Mouse (Mus musculus): ENCODE results near the gene Ptprg.

Ptprg gene

GRCm38 (mm10) chr14:11564456-11564855 lies 11.1 kb downstream of the Ptprg start:
- no peak for DNase-seq (ENCODE audit: low read depth, low spot score)

- no peak for DNase-seq (ENCODE audit: low read depth, low spot score)
Observed at GRCm38 (mm10) chr14:11565283-11565682, 12.0 kb downstream of the Ptprg start.

GRCm38 (mm10) chr14:11569734-11570133 lies 16.4 kb downstream of the Ptprg start:
- no peak for DNase-seq (ENCODE audit: low read depth, low spot score)

GRCm38 (mm10) chr14:11571766-11572394 lies 18.5 kb downstream of the Ptprg start:
- DNase-seq (ENCODE audit: low read depth, low spot score): no peak

- DNase-seq (ENCODE audit: low read depth, low spot score): no peak
Observed at GRCm38 (mm10) chr14:11572395-11572784, 19.1 kb downstream of the Ptprg start.

- no peak for DNase-seq (ENCODE audit: low read depth, low spot score)
Observed at GRCm38 (mm10) chr14:11573710-11574109, 20.4 kb downstream of the Ptprg start.

GRCm38 (mm10) chr14:11577276-11577909 lies 24.1 kb downstream of the Ptprg start:
- DNase-seq (ENCODE audit: low read depth, low spot score): no peak

- no peak for DNase-seq (ENCODE audit: low read depth, low spot score)
Observed at GRCm38 (mm10) chr14:11577910-11578309, 24.6 kb downstream of the Ptprg start.

GRCm38 (mm10) chr14:11578492-11578967 lies 25.2 kb downstream of the Ptprg start:
- DNase-seq (ENCODE audit: low read depth, low spot score): no peak

- no peak for DNase-seq (ENCODE audit: low read depth, low spot score)
Observed at GRCm38 (mm10) chr14:11579950-11580349, 26.6 kb downstream of the Ptprg start.

- DNase-seq (ENCODE audit: low read depth, low spot score): no peak
Observed at GRCm38 (mm10) chr14:11584263-11584662, 30.9 kb downstream of the Ptprg start.

GRCm38 (mm10) chr14:11584929-11585633 lies 31.7 kb downstream of the Ptprg start:
- DNase-seq (ENCODE audit: low read depth, low spot score): no peak

- DNase-seq (ENCODE audit: low read depth, low spot score): no peak
Observed at GRCm38 (mm10) chr14:11590387-11590786, 37.1 kb downstream of the Ptprg start.

- DNase-seq (ENCODE audit: low read depth, low spot score): no peak
Observed at GRCm38 (mm10) chr14:11592650-11593049, 39.3 kb downstream of the Ptprg start.

GRCm38 (mm10) chr14:11594336-11594735 lies 41.0 kb downstream of the Ptprg start:
- no peak for DNase-seq (ENCODE audit: low read depth, low spot score)

- no peak for DNase-seq (ENCODE audit: low read depth, low spot score)
Observed at GRCm38 (mm10) chr14:11604133-11604865, 51.0 kb downstream of the Ptprg start.

GRCm38 (mm10) chr14:11608366-11608765 lies 55.0 kb downstream of the Ptprg start:
- no peak for DNase-seq (ENCODE audit: low read depth, low spot score)

- no peak for DNase-seq (ENCODE audit: low read depth, low spot score)
Observed at GRCm38 (mm10) chr14:11609857-11610582, 56.7 kb downstream of the Ptprg start.

GRCm38 (mm10) chr14:11612426-11612825 lies 59.1 kb downstream of the Ptprg start:
- no peak for DNase-seq (ENCODE audit: low read depth, low spot score)

GRCm38 (mm10) chr14:11613146-11613545 lies 59.8 kb downstream of the Ptprg start:
- no peak for DNase-seq (ENCODE audit: low read depth, low spot score)

- no peak for DNase-seq (ENCODE audit: low read depth, low spot score)
Observed at GRCm38 (mm10) chr14:11615697-11616096, 62.4 kb downstream of the Ptprg start.

All from brain, embryonic 18.5 days (tissue).